ENCODE assay signal across 11 mouse cellular contexts in genomic region chr17:47567271-47567670, GRCm38 (mm10). TPM values are rescaled to one million over a fixed set of nuclear protein-coding genes. Genes with fewer than 3 reads are reported as not detected.
DNase-seq lines count a peak whose midpoint lies in the region; ATAC-seq and TF ChIP-seq lines count a peak whose summit lies in the region.
"Had no signal": no experiment of that assay in that cellular context is flagged by ENCODE, and none has a peak within 500 bp of the region (broad histone marks: within the 10 kb centered on the region; RNA-seq: fewer than 3 reads in every experiment).

No protein-coding gene starts in this region.

- no peak for ATAC-seq in midbrain, embryonic 13.5 days
- ATAC-seq in midbrain, postnatal 0 days (ENCODE audit: low FRiP score): no peak
- no peak for ATAC-seq in stomach, postnatal 0 days (ENCODE audit: low FRiP score, low TSS enrichment)
- ATAC-seq: midbrain, embryonic 15.5 days had no signal

- no peak for DNase-seq in midbrain, postnatal 0 days (ENCODE audit: low spot score)
- peak; percentile 29 to 30 for DNase-seq in heart, postnatal 14 days
- peak; percentile 31 to 58 for DNase-seq in kidney, postnatal 4 days
- DNase-seq in stomach, postnatal 0 days (ENCODE audit: low spot score): no peak
- DNase-seq in cerebellum, postnatal 4 days (ENCODE audit: low spot score in 2 of 2): no peak
- DNase-seq in frontal cortex, postnatal 10 days (ENCODE audit: low spot score in 2 of 2): no peak
- no peak for DNase-seq in left cerebral cortex, postnatal 4 days
- DNase-seq: cerebellum, postnatal 10 days; right cerebral cortex, postnatal 25 days had no signal

- 94% methylated on average over 3 of the region's 3 CpGs for WGBS in midbrain, embryonic 13.5 days
- WGBS in midbrain, postnatal 0 days: 79% methylated on average over 3 of the region's 3 CpGs
- 60% methylated on average over 3 of the region's 3 CpGs for WGBS in stomach, postnatal 0 days

- no peak for TF ChIP-seq CTCF in midbrain, postnatal 0 days (IDR thresholded peaks at IDR 0.05)
- TF ChIP-seq CTCF in stomach, postnatal 0 days (IDR thresholded peaks at IDR 0.05; ENCODE audit: low read depth): no peak

- no peak overlapping the region for H3K4me3 ChIP-seq in midbrain, embryonic 13.5 days (replicated peaks)
- no peak overlapping the region for H3K4me3 ChIP-seq in midbrain, postnatal 0 days (ENCODE audit: low read depth, low read length)
- H3K4me3 ChIP-seq in stomach, postnatal 0 days (ENCODE audit: low read depth, low read length): no peak overlapping the region
- H3K4me3 ChIP-seq: midbrain, embryonic 15.5 days had no signal

- TF ChIP-seq EP300 in stomach, postnatal 0 days (optimal IDR thresholded peaks at IDR 0.05): no peak

- no peaks in the 10 kb centered on the region for H3K9me3 ChIP-seq in midbrain, embryonic 13.5 days
- H3K9me3 ChIP-seq in midbrain, postnatal 0 days (ENCODE audit: low read length): no peaks in the 10 kb centered on the region
- H3K9me3 ChIP-seq in stomach, postnatal 0 days (ENCODE audit: control insufficient read depth, low read length): no peaks in the 10 kb centered on the region
- H3K9me3 ChIP-seq: midbrain, embryonic 15.5 days had no signal

- 0 out of 2 replicates have a peak overlapping the region, but pooled peaks have one; percentile 14 for H3K27ac ChIP-seq in midbrain, embryonic 13.5 days
- H3K27ac ChIP-seq in midbrain, postnatal 0 days (ENCODE audit: low read depth, low read length): no peak overlapping the region
- H3K27ac ChIP-seq in stomach, postnatal 0 days (replicated peaks): peak overlapping the region; percentile 35; the same call in 1 of the 2 replicates
- H3K27ac ChIP-seq: midbrain, embryonic 15.5 days had no signal

- H3K9ac ChIP-seq in midbrain, embryonic 13.5 days (replicated peaks): no peak overlapping the region
- H3K9ac ChIP-seq in midbrain, postnatal 0 days (replicated peaks; ENCODE audit: low read length, poor library complexity, severe bottlenecking): no peak overlapping the region
- H3K9ac ChIP-seq in stomach, postnatal 0 days (ENCODE audit: low read length): no peak overlapping the region
- H3K9ac ChIP-seq: midbrain, embryonic 15.5 days had no signal

- H3K4me1 ChIP-seq in midbrain, embryonic 13.5 days (replicated peaks): peaks cover 10% of the 10 kb centered on the region; the same call in 1 of the 2 replicates
- no peaks in the 10 kb centered on the region for H3K4me1 ChIP-seq in midbrain, postnatal 0 days (ENCODE audit: insufficient read depth, low read length)
- no peaks in the 10 kb centered on the region for H3K4me1 ChIP-seq in stomach, postnatal 0 days (replicated peaks; ENCODE audit: control insufficient read depth, insufficient read depth)
- H3K4me1 ChIP-seq: midbrain, embryonic 15.5 days had no signal

- no peaks in the 10 kb centered on the region for H3K27me3 ChIP-seq in midbrain, embryonic 13.5 days
- H3K27me3 ChIP-seq in midbrain, postnatal 0 days (ENCODE audit: insufficient read depth, low read length): no peaks in the 10 kb centered on the region
- H3K27me3 ChIP-seq in stomach, postnatal 0 days (ENCODE audit: control insufficient read depth, insufficient read depth, low read length): no peaks in the 10 kb centered on the region
- H3K27me3 ChIP-seq: midbrain, embryonic 15.5 days had no signal

- H3K36me3 ChIP-seq in midbrain, embryonic 13.5 days: no peaks in the 10 kb centered on the region
- no peaks in the 10 kb centered on the region for H3K36me3 ChIP-seq in midbrain, postnatal 0 days (ENCODE audit: insufficient read depth, low read length)
- no peaks in the 10 kb centered on the region for H3K36me3 ChIP-seq in stomach, postnatal 0 days (ENCODE audit: control insufficient read depth, insufficient read depth, low read length)
- H3K36me3 ChIP-seq: midbrain, embryonic 15.5 days had no signal

- H3K4me2 ChIP-seq in midbrain, embryonic 13.5 days (replicated peaks): no peak overlapping the region
- no peak overlapping the region for H3K4me2 ChIP-seq in midbrain, postnatal 0 days (ENCODE audit: low read depth, low read length, poor library complexity, severe bottlenecking)
- H3K4me2 ChIP-seq in stomach, postnatal 0 days (replicated peaks; ENCODE audit: low read depth): no peak overlapping the region
- H3K4me2 ChIP-seq: midbrain, embryonic 15.5 days had no signal

- intact Hi-C loops in heart, postnatal 14 days (cut with DNase I): no loop called here
- intact Hi-C loops in left cerebral cortex, postnatal 4 days (cut with DNase I): no loop called here

RNA-seq across cellular contexts. Expression of gene Bysl, which starts 44.0 kb away (rescaled TPM):
- 31.9 and 32.4 TPM in 2 replicates for polyA plus RNA-seq in midbrain, embryonic 13.5 days (2015; fragmentation: Nextera tagmentation; extraction: Ambion mirVana)
- total RNA-seq in midbrain, postnatal 0 days (2014; rRNA removed): 25.8 and 26.0 TPM in 2 replicates
- 31.9 and 33.1 TPM in 2 replicates for polyA plus RNA-seq in midbrain, postnatal 0 days (2015; fragmentation: Nextera tagmentation; extraction: Ambion mirVana)
- total RNA-seq in heart, postnatal 14 days (2021): 10 to 100 TPM; 14.0 to 15.8 TPM
- polyA plus RNA-seq in stomach, postnatal 0 days (2015; fragmentation: Nextera tagmentation; extraction: Ambion mirVana): 13.4 and 13.6 TPM in 2 replicates
- total RNA-seq in left cerebral cortex, postnatal 4 days (2021): 10 to 100 TPM; 28.6 TPM

RNA-seq across cellular contexts. Expression of gene Med20, which starts 44.1 kb away (rescaled TPM):
- polyA plus RNA-seq in midbrain, embryonic 13.5 days (2015; fragmentation: Nextera tagmentation; extraction: Ambion mirVana): 43.8 and 44.3 TPM in 2 replicates
- total RNA-seq in midbrain, postnatal 0 days (2014; rRNA removed): 33.8 and 44.7 TPM in 2 replicates
- polyA plus RNA-seq in midbrain, postnatal 0 days (2015; fragmentation: Nextera tagmentation; extraction: Ambion mirVana): 32.4 TPM in 2 replicates
- 10 to 100 TPM; 18.7 to 20.8 TPM for total RNA-seq in heart, postnatal 14 days (2021)
- polyA plus RNA-seq in stomach, postnatal 0 days (2015; fragmentation: Nextera tagmentation; extraction: Ambion mirVana): 23.8 and 25.1 TPM in 2 replicates
- total RNA-seq in left cerebral cortex, postnatal 4 days (2021): 10 to 100 TPM; 29.2 to 30.3 TPM

RNA-seq across cellular contexts. Expression of gene Gm20517, which starts 44.1 kb away (rescaled TPM):
- 2.4 and 3.7 TPM in 2 replicates for polyA plus RNA-seq in midbrain, embryonic 13.5 days (2015; fragmentation: Nextera tagmentation; extraction: Ambion mirVana)
- total RNA-seq in midbrain, postnatal 0 days (2014; rRNA removed): 3.2 and 8.0 TPM in 2 replicates
- 0.96 and 1.1 TPM in 2 replicates for polyA plus RNA-seq in midbrain, postnatal 0 days (2015; fragmentation: Nextera tagmentation; extraction: Ambion mirVana)
- 1 to 10 TPM; 1.9 to 2.5 TPM for total RNA-seq in heart, postnatal 14 days (2021)
- polyA plus RNA-seq in stomach, postnatal 0 days (2015; fragmentation: Nextera tagmentation; extraction: Ambion mirVana): 1.1 and 1.5 TPM in 2 replicates
- 1 to 10 TPM; 4.8 to 6.6 TPM for total RNA-seq in left cerebral cortex, postnatal 4 days (2021)

Comparison
In these comparisons a context has a peak if more than half of its experiments do, and no peak if none do; other contexts are left out.
1. DNase-seq: peak in heart, postnatal 14 days (2 of 2) and kidney, postnatal 4 days (2 of 2); none in midbrain, postnatal 0 days (single experiment), stomach, postnatal 0 days (single experiment), cerebellum, postnatal 4 days (0 of 2), frontal cortex, postnatal 10 days (0 of 2) and left cerebral cortex, postnatal 4 days (single experiment).